Mouse (Mus musculus) olfactory bulb, adult 2 months (tissue): Measurements from ENCODE around the gene Babam2.

ENCODE experiments used
- CTCF ChIP-seq: fragments of 200-500 bp; IDR thresholded peaks from 2 replicates; pipeline ENCODE4 v1.5.1; 2012; ENCODE audit warnings: low read depth, mild to moderate bottlenecking, low read length, moderate library complexity; ENCODE audit not compliant: insufficient read depth
- POLR2A ChIP-seq: fragments of 200-500 bp; IDR thresholded peaks from 2 replicates; pipeline ENCODE4 v1.6.1; 2012; ENCODE audit warnings: mild to moderate bottlenecking, low read depth, low read length, moderate library complexity; ENCODE audit not compliant: insufficient read depth

- TF ChIP-seq CTCF (no peak), POLR2A (no peak)
These were observed 45.1 kb downstream of the Babam2 start for GRCm38 (mm10) chr5:31742521-31743031.
